Mouse (Mus musculus): ENCODE results near the gene Plekho2.

Gene Plekho2

DNA sequence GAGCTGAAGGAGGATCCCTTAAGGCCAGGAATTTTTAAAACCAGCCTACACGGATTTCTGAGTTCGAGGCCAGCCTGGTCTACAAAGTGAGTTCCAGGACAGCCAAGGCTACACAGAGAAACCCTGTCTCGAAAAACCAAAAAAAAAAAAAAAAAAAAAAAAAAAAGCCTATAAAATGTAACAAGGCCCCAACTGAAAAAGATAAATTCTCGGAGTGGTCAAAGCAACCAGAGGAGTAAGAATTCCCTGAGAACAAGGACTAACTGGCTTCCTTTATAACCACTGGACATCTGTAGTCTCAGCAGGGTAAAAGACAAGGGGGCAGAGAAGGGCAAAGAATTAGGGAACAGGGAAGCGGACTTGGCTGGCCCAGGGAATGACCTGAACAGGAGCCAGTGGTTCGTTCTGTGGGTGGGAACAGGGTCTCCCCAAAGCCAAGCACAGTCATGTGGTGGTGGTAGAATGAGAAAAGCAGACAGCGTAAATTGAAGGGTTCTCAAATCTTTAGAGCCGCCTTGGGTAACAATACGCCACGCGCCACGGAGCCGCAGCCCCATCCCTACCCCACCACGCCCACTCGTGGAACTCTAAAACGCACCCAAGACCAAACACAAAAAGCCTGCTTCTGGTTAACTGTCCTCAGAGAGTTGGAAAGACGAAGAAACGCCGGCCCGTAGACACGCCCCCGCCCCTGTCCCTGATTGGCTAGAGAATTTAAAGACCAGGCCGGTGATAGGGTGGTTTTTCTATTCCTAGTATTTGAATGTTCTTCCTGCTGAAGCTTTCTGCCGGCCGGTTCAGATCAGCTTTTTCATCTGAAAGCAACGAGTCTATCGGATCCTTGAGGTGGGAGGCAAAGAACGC lies 6.8 kb upstream of the Plekho2 start, which contains the start of gene Pif1:
Pif1 (plus strand) TSS at position 755 of the 864 bp plus-strand sequence.
- peak; percentile 87 for DNase-seq

DNA sequence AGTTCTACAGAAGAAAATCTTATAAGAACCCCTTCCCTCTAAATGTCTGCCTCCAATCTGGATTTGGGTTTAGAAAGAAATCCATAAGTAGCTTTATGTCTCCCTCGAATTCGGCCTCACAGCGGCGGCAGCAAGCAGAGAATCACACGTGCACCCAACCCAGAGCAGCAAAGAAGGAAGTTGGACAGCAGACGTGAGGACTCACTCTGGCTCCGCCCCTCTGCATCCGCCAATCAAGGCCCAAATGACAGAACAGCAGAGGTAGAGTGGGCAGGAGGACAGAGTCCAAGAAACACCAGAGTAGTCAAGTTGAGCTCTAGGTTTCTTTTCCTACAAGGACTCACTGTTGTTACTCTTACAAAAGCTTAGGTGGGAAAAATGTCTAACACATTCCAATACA lies 3.2 kb upstream of the Plekho2 start:
- DNase-seq, result peak; percentile 62

DNA sequence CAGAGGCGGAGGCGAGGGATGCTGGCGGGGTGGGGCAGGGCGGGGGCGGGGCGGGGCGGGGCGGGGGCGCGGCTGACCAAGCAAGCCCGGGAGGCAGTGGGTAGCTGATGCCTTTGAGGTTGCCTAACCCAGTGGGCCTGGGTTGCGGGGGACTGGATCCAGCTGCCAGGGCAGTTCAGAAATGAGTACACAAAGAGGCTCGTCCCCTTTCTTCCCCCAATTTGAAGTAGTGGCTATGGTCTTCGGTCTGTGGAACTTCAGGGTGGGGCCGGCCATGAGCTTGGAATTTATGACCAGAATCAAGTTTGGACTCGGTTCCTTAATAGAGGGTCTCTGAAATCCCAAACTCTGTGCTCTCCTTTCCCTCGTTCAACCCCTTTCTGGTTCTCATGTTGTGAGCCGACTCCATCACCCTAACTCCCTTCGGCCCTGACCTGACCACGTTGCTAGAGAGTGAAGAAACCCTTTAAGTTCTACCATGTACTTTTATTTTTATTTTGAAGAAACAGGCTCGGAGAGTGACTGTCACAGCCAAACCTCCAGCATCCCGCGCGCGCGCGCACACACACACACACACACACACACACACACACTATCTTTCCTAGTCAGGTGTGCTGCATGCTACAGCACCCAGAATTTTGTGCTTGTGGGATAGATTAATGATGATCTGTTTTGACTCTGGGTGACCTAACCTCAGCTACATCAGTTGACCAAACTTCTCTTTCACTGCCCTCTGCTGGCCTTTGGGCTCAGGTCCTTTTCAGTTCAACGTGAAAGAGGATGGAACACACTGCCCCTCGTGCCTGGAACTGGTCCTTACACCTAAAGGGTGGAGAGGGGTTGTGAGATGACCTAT lies 789 bp upstream of the Plekho2 start:
- peak; percentile 88 for DNase-seq

DNA sequence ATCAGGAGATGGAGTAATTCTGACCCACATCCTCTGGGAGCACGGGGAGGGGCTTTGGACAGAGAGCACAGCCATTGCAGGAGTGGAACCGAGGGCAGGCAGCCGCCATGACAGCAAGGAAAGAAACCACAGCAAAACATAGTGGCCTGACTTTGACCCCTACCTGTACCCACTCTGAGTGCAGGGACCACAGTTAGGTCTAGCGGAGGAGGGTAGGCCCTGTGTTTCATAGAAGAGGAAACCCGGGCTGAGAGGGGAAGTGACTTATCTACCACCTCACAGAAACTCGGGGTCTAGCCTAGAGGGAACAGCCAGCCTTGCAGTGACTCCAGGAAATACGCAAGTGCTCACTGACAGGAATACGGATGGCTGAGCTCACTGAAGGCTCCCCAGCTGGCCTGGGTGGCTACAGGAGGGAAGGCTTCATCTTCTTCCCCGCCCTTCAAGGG lies 1.0 kb downstream of the Plekho2 start:
- peak; percentile 46 for DNase-seq

DNA sequence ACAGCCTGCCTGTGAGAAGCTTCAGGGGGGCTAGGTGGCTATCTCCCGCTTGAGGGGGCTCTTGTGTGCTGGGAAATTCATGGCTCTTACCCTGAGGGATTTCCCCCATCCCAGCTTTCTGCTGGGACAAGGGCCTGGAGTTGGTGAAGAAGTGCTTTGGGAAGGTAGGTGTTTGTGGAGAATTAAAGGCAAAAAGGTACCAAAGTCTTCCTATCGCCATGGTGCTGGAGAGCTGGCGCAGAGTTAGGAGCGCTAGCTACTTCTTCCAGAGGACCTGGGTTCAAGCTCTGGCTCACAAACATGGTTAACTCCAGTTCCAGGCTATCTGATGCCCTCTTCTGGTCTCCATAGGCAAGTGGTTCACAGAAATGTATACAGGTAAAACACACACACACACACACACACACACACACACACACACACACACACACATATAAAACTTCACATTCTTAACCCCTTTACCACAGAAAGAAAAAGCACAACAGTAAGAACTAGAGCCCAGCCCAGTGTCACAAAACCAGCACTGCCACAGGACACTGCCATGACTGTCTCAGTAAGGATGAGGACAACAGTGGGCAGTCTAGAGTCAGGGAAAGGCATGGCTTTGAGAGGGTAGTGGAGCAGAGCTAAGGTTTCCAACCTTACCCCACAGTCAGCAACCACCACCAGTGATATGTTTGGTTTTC lies 2.2 kb downstream of the Plekho2 start:
- no peak for DNase-seq

DNA sequence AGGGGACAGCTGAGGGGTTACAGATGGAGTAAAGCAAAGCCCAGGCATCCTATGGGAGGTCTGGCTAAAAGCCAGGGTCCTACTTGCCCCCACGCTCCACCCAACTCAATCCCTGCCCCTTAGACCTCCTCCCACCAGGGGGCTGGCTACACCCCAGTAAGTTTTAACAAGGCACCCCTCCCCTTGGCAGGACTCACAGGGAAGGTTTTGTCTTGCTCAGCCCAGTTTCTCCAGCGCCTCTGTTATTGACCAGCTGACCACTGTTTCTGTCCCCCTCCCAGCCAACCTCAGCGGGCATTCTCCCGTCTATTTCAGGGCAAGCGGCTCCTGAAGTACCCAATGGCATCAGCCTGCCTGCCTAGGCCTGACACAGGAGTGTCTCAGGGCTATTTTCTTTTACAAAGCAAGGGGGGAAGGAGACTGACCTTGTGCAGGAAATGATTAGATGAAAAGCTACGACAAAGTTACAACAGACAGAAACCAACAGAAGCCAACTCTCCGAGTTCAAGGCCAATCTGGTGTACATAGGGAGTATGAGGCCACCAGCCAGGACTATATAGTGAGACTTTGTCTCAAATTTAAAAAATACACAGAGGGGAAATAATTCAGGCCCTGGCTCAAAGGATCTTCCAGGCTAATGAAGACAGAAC lies 2.9 kb downstream of the Plekho2 start:
- no peak for DNase-seq

DNA sequence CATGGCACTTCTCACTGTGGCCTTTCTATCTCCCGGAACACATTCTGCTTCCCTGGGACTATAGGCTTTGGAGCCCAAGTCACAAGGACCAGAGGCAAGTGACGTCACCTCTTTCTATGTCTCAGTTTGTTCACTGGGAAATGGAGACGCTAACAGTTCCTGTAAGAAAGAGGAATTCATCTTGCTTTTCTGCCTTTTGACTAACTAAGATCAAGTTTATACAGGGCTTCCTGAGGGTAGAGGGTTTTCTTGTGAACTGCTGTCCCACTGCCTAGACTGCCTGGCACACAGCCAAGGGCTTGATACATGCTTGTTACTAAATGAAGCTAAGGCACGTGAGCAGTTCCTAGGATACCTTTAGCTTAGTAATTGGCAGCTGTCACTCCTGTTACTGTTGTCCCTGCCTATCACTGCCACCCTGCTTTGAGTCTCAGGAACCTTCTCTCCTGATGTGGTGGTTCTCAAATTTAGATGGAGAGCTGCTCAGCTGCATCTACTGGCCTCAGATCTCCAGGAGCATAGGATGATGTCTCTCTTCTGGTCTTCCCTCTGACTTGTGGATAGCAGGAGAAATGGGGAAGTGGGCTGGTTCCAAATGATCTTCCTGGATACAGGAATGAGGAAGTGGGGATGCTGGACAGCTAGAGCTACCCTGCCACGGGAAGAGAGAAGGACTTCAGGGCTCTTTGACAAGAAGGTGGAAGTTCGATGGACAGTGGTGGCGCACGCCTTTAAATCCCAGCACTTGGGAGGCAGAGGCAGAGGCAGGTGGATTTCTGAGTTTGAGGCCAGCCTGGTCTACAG lies 4.2 kb downstream of the Plekho2 start:
- no peak for DNase-seq

DNA sequence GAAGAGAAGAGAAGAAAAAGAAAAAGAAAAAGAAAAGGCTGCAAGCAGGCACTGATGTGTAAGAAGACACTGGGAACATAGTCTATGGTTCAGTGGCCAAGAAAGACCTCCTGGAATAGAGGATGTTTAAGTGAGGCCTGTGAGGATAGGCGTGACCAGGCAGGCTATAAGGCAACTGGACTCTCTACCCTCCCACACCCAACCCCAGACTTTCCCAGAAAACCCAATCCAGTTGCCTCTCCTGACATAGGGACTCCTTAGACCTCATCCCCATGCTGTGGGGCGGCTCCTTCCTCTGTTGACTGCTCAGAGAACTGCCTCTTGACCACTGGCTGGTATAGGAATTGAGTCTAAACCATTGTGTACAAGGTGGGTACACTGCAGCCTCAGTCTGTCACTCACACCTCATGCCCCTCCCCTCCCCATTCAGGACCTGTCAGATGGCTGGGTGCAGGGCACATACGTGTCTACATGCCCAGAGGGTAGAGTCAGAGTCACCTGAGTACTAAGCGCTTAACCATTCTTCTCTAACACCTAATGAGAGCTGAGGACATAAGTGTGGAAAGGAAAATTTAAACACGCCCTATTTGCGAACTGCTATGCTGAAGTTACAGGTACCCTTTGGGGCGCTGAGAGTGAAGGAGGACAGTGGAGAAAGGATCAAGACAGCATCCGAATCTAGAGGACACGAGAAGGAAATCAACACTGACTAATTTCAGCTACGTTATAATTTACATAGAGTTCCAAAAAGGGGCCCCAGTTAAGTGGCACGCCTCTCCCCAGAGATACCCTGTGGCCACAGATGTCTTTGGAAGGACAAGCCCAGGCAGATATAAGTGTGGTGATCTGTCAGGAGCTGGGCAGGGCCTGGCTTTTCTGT lies 5.1 kb downstream of the Plekho2 start:
- no peak for DNase-seq

DNA sequence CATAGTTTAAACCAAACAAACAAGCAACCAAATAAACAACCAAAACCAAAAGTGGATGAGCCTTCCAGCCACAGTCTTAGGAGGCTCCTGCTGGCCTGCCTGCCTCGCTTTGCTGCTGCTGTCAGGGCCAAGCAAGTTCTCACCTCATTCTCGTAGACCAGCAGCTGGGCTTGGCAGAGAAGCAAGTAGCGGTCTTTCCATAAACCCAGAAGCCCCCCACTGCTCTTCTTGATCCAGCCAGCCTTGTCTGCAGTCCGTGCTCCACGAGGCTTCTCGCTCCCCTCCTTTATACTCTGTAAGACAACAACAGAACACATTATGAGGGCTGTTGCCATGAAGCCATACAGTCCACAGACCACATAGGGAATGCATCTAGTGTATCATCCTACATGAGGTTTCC lies 7.0 kb downstream of the Plekho2 start:
- no peak for DNase-seq

DNA sequence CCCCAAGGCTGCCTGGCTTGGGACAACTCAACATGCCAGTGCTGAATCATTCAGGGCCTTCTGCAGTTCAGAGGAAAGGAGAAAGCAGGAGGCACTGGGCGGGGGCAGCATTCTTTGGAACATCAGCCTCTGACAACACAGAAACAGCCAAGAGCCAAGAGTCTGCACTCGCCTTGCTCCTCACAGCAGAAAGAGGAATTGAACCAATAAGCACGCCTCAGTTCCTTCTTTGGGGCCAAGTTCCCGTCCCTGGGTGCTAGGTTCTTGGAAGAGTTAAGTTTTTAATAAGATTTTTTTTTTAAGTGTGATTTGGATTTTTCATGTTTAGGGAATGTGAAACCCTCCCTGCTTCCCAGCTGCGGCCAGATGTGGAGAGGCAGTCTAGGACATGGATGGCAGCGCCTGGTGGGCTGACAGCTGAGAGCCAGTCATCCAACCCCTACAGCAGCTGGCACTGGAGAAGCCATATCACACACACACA lies 10.3 kb downstream of the Plekho2 start:
- no peak for DNase-seq

DNA sequence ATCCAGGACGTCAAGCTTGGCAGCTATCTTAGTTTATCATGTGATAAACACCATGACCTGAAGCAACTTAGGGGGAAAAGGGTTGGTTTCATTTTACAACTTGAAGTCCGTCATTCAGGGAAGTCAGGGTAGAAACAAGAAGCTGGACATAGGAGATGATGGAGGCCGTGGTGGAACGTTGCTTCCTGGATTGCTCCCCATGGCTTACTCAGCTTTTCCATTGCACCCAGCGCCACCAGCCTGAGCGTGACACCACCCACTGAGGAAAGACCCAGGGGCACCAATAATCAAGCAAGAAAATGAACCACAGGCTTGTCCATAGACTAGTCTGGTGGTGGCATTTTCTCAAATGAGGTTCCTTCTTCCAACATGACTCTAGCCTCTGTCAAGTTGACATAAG lies 11.1 kb downstream of the Plekho2 start:
- no peak for DNase-seq

DNA sequence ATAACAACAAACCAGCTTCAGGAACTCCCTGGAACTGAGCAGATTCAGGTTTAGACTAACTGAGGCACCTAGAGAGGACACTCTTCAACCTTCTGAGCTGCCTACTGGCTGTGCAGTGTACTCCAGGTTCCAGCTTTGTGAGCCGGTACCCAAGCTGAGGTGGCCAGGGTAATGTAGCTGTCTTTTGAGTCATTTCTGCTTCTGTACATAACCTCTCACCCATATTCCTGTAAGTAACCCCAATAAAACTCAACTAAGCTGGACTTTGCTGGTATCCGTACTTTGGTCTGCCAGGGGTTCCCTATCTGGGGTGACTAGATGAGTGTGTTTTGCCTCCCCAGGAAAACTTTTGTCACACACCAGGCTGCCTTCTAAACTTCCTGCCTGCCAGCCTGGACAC lies 15.1 kb downstream of the Plekho2 start:
- DNase-seq, result no peak

DNA sequence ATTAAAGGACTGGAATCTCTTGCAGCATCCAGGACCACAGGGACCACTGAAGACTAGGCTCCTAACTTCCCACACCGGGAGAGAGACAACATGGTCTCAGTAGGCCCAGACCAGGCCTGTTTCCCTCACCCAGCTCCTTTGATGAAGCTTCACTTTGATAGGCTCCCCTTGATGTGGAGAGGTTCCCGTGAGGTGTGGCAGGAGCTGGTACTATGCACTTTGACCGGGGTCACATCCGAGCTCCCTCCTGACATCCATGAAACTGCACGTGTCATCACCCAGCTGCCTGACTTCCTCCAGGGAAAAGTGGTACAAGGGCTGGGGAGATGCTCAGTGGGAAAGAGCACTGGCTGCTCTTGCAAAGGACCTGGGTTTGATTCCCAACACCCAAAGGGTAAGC lies 16.8 kb downstream of the Plekho2 start:
- DNase-seq, result no peak

DNA sequence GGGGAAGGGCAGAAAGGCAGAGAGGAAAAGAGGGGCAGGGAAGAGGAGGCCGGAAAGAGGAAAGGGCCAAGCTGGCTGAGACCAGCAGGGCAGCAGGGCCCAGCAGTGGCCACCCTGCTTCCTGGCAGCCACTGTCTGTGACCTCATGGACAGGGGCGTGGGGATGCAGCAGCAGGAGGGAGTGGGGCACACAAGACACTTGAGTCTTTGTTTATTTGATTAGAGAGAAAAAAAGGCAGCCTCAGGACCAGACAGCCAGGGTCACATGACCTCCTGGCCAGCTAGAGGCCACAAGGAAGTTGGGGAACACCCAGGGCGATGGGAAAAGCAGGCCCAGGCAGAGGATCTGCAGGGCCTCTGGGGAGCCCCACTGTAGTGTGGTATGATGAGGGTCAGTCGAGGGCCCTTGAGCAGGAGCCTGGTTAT lies 17.7 kb downstream of the Plekho2 start:
- DNase-seq, result no peak

DNA sequence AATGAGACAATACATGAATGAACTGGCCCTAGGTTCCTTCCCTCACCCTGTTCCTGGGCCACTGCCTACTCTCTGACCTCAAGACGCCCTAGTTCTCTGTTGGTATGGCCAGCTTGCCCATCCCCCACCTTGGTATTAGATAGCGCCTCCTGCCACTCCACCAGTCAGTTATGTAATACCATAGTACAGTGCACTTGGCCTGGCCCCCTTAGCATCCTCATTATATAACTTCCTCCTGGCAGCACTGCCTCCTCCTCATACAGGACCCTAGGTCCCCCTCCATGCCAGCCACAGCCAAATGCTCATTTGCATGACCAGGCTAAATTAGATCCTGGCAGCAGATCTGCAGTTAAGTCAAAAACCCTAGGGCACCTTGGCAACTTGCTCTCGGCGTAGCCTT lies 18.8 kb downstream of the Plekho2 start:
- no peak for DNase-seq

DNA sequence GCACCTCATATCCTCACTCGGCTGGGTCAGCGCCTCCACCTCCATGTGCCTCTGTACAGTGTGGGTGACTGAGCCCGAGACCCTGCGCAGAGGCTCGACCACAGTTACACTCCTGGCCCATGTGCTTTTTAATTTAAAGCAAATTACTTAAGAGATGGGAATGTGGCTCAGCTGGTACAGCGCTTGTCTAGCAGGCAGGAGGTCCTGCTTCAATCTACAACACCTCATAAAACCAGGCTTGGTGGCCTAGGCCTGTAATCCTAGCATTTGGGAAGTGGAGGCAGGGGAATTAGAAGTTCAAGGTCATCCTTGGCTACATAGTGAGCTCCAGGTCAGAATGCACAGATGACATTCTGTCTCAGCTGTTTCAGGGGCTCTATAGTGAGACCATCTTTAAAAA lies 21.0 kb downstream of the Plekho2 start:
- DNase-seq, result no peak

DNA sequence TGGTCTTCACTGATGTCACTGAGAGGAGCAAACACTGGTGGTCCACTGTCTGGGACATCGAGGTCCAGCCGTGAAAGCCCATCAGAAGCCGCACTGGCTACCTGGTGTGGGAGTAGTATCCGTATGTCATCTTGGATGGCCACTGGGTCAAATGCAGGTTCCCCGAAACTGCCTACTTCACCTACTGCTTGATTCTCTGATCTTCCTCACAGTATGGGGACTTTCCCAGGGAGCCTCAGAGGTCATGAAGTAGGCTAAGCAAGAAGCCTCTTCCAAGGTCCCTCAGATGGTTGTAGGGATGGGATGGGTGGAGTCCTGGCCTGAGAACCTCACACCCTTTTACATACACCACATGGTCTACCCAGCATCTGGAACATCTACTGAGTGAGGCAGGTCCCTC lies 22.9 kb downstream of the Plekho2 start:
- DNase-seq, result no peak

DNA sequence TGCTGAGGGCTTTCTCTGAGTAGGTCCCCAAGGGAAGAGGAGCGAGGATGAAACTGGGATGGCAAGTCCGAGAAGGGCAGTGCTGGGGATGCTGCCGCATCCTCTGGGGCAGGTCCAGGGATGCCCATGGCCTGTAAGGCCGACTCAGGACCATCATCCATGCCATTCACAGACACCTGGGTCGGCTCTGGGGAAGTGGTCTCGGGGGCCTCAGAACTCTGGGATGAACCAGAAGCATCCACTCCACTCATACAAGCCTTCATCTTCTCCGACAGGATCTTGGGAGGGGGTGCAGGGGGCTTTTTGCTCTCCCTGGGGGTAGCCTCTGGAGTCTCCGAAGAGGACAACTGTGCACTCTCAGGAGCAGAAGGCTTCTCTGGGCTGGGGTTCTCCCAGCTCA lies 23.5 kb downstream of the Plekho2 start:
- no peak for DNase-seq

DNA sequence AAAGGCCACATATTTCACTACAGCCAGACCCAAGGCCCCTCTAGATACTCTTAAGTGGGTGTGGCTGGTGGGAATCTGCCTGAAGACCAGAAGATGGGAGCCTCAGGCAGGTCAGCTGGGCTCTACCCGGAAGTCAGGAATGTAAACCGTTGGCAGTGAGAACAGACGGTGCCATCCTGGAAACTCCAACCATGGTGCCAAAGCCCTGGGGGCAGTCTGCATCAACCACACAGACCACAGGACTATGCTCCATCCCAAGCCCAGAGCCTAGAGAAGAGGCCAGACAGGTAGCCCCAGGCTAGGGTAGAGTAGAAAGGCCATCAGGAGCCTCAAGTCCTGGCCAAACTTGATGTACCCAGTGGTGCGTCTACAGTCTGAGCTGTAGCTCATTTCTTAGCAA lies 24.2 kb downstream of the Plekho2 start:
- no peak for DNase-seq

DNA sequence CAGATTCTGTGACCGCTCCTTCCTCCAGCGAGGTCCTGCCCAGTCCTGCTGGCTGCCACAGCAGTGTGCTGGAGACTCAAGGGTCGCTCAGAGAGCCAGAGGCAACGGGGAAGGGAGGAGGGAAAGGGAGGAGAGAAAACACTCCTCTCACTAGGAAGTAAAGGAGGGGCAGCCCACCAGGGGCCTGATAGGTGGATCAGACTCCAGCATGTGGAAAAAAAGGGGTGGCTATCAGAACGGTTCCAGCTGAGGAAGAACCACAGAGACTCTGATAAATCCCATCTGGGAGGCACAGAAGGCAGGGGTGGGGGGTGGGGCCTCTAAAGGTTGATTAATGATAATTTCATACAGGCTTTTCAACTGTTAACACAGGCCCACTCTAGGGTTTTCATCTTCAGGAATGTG lies 24.8 kb downstream of the Plekho2 start:
- no peak for DNase-seq

DNA sequence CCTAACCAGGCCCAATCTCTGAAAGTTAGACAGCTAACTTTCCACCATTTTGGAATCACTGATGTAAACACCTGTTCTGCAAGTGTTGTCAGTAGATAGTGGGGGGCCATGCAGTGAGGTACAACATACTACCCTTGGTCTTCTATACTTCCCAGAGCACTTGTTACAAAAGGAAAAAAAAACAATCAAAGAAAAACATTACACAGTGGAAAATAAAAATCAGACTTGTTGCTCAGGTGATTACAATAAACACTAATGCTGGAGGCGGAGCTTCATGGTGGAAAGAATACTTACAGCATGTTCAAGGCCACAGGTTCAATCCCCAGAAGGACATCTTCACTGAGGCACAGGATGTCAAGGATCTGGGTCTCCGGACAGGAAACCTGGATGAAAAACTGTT lies 27.1 kb downstream of the Plekho2 start:
- DNase-seq, result no peak

Measured in thymus, postnatal 25 days (tissue).